Mouse (Mus musculus) T-helper 17 cell (primary cell): ENCODE results near the gene H2-Ob.

ENCODE experiments used
- in situ Hi-C, 2 experiments: fragments of 300-600 bp; cut with MboI, MseI; formaldehyde crosslinking; loops; 1 replicate in 1 of 2; 2 replicates in 1 of 2; pipeline ENCODE4 v1.15.1; 2025; ENCODE audit warnings: high pct_unique_total_duplicates in 2 of 2

The H2-Ob gene

GRCm38 (mm10) chr17:34236691-34237090 lies 2.0 kb upstream of the H2-Ob start:
- in situ Hi-C loops = loop anchor here (5.0 kb wide), 2 partner anchors 59 to 64 kb away; no protein-coding TSS in a partner anchor

GRCm38 (mm10) chr17:34237741-34238140 lies 962 bp upstream of the H2-Ob start:
- in situ Hi-C loops = loop anchor here (5.0 kb wide), 2 partner anchors 60 to 65 kb away; no protein-coding TSS in a partner anchor

- in situ Hi-C loops = loop anchor here (5.0 to 10.0 kb wide), 4 partner anchors 38 to 115 kb away; partner anchors contain the start of gene Btnl2 (in 1 of the 2)
These were observed 918 bp downstream of the H2-Ob start for GRCm38 (mm10) chr17:34239601-34240041.

- in situ Hi-C loops = loop anchor here in 1 of 2 experiments (5.0 to 10.0 kb wide), 2 partner anchors 37 to 114 kb away; partner anchors contain the start of gene Btnl2
These were observed 1.7 kb downstream of the H2-Ob start for GRCm38 (mm10) chr17:34240366-34240765.

DNA sequence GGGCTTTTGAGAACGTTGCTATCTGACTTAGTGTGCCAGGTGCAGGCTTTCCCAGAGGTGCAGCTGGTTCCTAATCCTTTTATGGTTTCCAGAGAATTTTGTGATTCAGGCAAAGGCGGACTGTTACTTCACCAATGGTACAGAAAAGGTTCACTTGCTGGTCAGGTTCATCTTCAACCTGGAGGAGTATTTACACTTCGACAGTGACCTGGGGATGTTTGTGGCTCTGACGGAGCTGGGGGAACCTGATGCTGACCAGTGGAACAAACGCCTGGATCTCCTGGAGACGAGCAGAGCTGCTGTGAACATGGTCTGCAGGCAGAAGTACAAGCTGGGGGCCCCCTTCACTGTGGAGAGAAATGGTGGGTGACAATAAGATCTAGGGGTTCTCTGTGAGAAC lies 2.2 kb downstream of the H2-Ob start:
- in situ Hi-C loops = loop anchor here in 1 of 2 experiments (5.0 to 10.0 kb wide), 2 partner anchors 36 to 114 kb away; partner anchors contain the start of gene Btnl2

DNA sequence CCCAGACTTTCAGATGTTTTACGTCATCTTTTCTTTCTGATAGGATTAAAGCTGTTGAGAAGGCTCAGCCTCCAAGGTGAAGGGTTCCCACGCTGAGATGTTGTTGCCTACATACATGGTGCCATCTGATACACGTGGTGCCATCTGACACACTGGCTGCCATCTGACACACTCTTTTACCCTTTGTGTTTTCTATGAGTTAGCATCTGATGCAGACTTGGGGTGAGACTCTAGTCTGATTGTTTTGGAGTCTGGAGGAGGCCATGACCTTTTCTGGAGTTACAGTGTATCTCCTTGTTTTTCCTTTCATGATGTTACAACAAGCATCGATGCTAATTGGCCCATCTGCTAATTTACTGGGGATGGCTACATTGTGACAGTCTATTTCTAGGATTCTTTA lies 6.0 kb downstream of the H2-Ob start:
- in situ Hi-C loops = loop anchor here (5.0 to 10.0 kb wide), 4 partner anchors 33 to 110 kb away; partner anchors contain the start of gene Btnl2 (in 2 of the 2)

GRCm38 (mm10) chr17:34247047-34247446 lies 8.3 kb downstream of the H2-Ob start:
- in situ Hi-C loops = loop anchor here (5.0 to 10.0 kb wide), 3 partner anchors 65 to 108 kb away; partner anchors contain the start of gene Btnl2 (in 2 of the 2)

GRCm38 (mm10) chr17:34248764-34249163 lies 10.1 kb downstream of the H2-Ob start:
- in situ Hi-C loops = loop anchor here (5.0 to 10.0 kb wide), 3 partner anchors 64 to 106 kb away; partner anchors contain the start of gene Btnl2 (in 2 of the 2)

GRCm38 (mm10) chr17:34249361-34249760 lies 10.7 kb downstream of the H2-Ob start:
- in situ Hi-C loops = loop anchor here (5.0 to 10.0 kb wide), 3 partner anchors 63 to 105 kb away; partner anchors contain the start of gene Btnl2 (in 2 of the 2)

- in situ Hi-C loops = loop anchor here (5.0 to 10.0 kb wide), 3 partner anchors 62 to 105 kb away; partner anchors contain the start of gene Btnl2 (in 2 of the 2)
These were observed 11.2 kb downstream of the H2-Ob start for GRCm38 (mm10) chr17:34249878-34250277.

- in situ Hi-C loops = no loop called here
These were observed 13.0 kb downstream of the H2-Ob start for GRCm38 (mm10) chr17:34251666-34252065.

DNA sequence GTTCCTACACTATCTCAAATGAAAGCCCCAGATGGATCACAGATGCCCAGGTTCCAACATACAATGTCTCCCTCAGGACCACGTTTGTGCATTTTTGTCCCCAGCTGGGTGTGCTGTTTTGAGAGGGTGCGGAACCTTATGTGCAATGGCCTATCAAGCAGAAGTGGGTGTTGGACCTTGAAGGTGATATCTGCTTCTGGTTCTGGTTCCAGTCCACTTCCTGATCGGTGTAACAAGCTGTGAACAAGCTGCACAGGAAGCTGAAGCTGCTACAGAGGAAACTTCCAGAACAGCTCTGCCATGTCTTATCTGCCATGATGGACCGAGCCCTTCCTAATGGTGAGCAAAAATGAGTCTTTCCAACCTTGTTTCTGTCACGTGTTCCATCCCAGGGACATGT lies 17.8 kb downstream of the H2-Ob start:
- in situ Hi-C loops = no loop called here

GRCm38 (mm10) chr17:34257594-34258375 lies 19.1 kb downstream of the H2-Ob start, which contains the start of gene H2-Ab1:
Gene H2-Ab1, plus strand, starts transcription at chr17:34257689.
- in situ Hi-C loops = no loop called here

DNA sequence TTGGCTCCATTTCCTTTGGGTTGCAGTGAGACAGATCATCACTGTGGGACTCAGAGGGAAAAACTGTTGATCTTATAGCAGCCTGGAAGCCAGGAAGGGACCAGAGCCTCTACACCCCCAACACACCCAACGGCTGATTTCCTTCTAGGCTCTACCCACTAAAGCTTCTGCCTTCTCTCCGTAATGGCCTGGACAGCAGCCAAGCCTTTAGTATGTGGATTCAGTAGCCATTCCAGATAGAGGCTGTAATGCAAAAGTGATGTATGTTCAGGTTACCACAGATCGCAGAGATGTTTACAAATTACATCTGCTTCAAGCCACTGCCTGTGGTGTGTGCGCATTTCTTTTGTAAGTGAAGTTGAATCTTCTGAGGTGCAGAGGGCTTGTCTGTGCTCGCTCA lies 21.8 kb downstream of the H2-Ob start:
- in situ Hi-C loops = no loop called here

DNA sequence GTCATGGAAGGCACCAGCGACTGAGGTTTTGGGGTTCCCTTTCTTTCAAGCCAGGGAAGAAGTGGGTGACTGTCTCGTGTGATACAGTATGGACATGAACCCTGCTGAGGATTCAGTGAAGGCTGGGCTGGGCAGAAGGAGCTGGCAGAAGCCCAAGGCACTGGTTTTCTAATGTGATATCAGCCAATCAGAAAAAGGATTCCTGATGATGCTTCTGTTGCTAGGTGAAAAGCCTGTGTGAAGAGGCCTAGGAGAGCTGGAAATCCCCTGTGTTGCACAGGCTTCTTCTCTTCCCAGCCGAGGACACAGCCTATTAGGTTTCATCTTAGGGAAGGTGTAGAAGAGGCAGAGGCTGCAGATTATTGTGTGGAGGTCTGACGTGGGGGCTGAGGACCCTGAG lies 22.8 kb downstream of the H2-Ob start:
- in situ Hi-C loops = no loop called here

DNA sequence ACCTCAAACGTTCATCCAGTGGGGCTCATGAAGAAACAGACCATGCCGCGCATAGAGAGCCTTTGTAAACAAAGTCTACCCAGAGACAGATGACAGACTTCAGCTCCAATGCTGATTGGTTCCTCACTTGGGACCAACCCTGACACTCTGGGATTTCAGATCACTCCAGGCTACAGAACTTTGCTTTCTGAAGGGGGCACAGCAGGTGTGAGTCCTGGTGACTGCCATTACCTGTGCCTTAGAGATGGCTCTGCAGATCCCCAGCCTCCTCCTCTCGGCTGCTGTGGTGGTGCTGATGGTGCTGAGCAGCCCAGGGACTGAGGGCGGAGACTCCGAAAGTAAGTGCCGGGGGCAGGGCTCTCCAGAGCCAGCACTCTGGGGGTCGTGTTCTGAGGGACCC lies 24.4 kb downstream of the H2-Ob start:
- in situ Hi-C loops = no loop called here

GRCm38 (mm10) chr17:34263811-34264371 lies 25.2 kb downstream of the H2-Ob start:
- in situ Hi-C loops = no loop called here

DNA sequence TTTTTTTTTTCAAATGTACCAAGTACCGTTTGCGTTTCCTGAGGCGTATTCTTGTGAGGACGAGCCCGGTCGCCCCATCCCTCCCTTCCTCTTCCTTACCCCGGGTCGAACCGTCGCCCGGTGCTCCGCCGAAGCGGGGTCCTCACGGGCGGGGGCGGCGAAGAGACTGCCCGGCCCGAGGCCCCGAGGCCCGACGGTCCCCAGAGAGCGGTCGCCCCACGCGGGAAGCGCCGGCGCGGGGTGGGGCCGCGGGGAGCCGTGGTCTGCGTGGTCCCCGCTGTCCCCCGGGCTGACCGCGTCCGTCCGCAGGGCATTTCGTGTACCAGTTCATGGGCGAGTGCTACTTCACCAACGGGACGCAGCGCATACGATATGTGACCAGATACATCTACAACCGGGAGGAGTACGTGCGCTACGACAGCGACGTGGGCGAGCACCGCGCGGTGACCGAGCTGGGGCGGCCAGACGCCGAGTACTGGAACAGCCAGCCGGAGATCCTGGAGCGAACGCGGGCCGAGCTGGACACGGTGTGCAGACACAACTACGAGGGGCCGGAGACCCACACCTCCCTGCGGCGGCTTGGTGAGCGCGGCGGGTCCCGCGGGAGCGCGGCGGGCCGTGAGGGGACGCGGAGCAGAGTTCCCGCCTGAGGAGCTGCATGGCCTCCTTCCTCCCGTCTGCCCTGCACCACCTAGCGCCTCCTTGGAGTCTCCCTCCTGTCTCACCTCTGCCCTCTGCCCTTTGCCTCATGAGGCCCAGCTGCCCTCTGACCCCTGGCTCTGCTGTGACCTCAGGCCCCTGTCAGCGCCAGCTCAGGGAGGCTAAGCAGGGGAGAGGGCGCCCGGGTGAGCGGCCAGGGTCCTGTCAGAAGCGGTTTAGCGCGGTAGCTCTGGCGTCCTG lies 26.0 kb downstream of the H2-Ob start:
- in situ Hi-C loops = no loop called here

DNA sequence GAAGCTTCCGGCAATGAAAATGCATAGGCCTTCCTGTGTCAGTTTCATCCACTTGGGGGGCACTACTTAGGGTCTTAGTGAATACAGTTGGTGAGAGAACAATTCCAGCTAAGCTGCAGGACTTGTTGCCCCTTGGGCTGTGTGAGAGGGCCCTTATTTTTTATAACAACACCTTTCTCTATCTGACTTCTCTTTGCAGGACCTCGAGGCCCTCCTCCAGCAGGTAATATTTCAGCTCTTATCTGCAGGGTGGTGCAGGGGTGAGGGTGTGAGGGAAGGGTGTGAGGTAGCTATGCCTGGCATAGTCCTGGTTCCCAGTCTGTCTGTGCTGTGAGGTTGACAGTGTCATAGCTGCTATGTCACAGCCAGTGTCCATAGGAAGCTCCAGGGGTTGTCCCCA lies 29.6 kb downstream of the H2-Ob start:
- in situ Hi-C loops = no loop called here

GRCm38 (mm10) chr17:34268748-34269147 lies 30.0 kb downstream of the H2-Ob start:
- in situ Hi-C loops = no loop called here

- in situ Hi-C loops = no loop called here
These were observed 31.1 kb downstream of the H2-Ob start for GRCm38 (mm10) chr17:34269817-34270216.
